Mouse (Mus musculus) hindbrain, embryonic 16.5 days (tissue): ENCODE measurements around the gene B4galt1. TPM values are rescaled to one million over a fixed set of nuclear protein-coding genes. Genes with fewer than 3 reads are reported as not detected.

Source experiments
- ATAC-seq: fragments of 200-750 bp; cut with Nextera tagmentation; 2 replicates; pipeline ENCODE4 v1.8.0; 2017; ENCODE audit warnings: moderate TSS enrichment, moderate library complexity
- H3K27ac ChIP-seq: fragments of 300-500 bp; sonication (generic); 2 replicates; pipeline ENCODE4 v1.5.1; 2014; ENCODE audit warnings: low read depth, mild to moderate bottlenecking, control low read depth, low read length, moderate library complexity
- H3K27me3 ChIP-seq: fragments of 300-500 bp; sonication (generic); replicated peaks from 2 replicates; pipeline ENCODE4 v1.6.1; 2014; ENCODE audit warnings: low read length; ENCODE audit not compliant: control insufficient read depth, insufficient read depth
- H3K36me3 ChIP-seq: fragments of 300-500 bp; sonication (generic); 2 replicates; pipeline ENCODE4 v1.6.1; 2014; ENCODE audit warnings: mild to moderate bottlenecking, low read length, moderate library complexity, mixed read lengths; ENCODE audit not compliant: control insufficient read depth, insufficient read depth
- H3K4me1 ChIP-seq: fragments of 300-500 bp; sonication (generic); 2 replicates; pipeline ENCODE4 v1.6.1; 2014; ENCODE audit warnings: low read depth, low read length; ENCODE audit not compliant: control insufficient read depth, insufficient read depth
- H3K4me2 ChIP-seq: fragments of 300-500 bp; sonication (generic); 2 replicates; pipeline ENCODE4 v1.6.1; 2014; ENCODE audit warnings: mild to moderate bottlenecking, low read length, control low read depth, moderate library complexity
- H3K4me3 ChIP-seq: fragments of 300-500 bp; sonication (generic); 2 replicates; pipeline ENCODE4 v1.5.1; 2014; ENCODE audit warnings: mild to moderate bottlenecking, low read length, control low read depth, moderate library complexity
- H3K9ac ChIP-seq: fragments of 300-500 bp; sonication (generic); 2 replicates; pipeline ENCODE4 v1.6.1; 2014; ENCODE audit warnings: low read depth, mild to moderate bottlenecking, control low read depth, low read length, moderate library complexity
- H3K9me3 ChIP-seq: fragments of 300-500 bp; sonication (generic); 2 replicates; pipeline ENCODE4 v1.6.1; 2014; ENCODE audit warnings: mild to moderate bottlenecking, low read length, moderate library complexity; ENCODE audit not compliant: control insufficient read depth
- WGBS: fragments of 180-500 bp; shearing (Covaris S2); extraction: QIAGEN DNeasy Blood & Tissue Kit; methylation state at CpG from one replicate; pipeline ENCODE4 v1.1.7; 2014; 5-methylcytosine and 5-hydroxymethylcytosine counted together
- polyA plus RNA-seq: library from polyadenylated mRNA; unstranded; fragments of >200 nt; fragmentation: Nextera tagmentation; extraction: Ambion mirVana; gene quantifications from 2 replicates; pipeline ENCODE4 v1.2.1, GENCODE M21; 2015

Gene B4galt1
- polyA plus RNA-seq, 1 experiment from 2014 or later = 6.6 TPM

- H3K27ac ChIP-seq = no peak overlapping the region
- no peak for ATAC-seq
- no peaks in the 10 kb centered on the region for H3K4me1 ChIP-seq
- H3K9me3 ChIP-seq = no peaks in the 10 kb centered on the region
- no peak overlapping the region for H3K4me3 ChIP-seq
- H3K27me3 ChIP-seq = no peaks in the 10 kb centered on the region
- 70% methylated on average over 3 of the region's 3 CpGs for WGBS
- H3K4me2 ChIP-seq = no peak overlapping the region
- H3K36me3 ChIP-seq = no peaks in the 10 kb centered on the region
- H3K9ac ChIP-seq = no peak overlapping the region
Observed at GRCm38 (mm10) chr4:40889252-40889651, 35.4 kb upstream of the B4galt1 start.

DNA sequence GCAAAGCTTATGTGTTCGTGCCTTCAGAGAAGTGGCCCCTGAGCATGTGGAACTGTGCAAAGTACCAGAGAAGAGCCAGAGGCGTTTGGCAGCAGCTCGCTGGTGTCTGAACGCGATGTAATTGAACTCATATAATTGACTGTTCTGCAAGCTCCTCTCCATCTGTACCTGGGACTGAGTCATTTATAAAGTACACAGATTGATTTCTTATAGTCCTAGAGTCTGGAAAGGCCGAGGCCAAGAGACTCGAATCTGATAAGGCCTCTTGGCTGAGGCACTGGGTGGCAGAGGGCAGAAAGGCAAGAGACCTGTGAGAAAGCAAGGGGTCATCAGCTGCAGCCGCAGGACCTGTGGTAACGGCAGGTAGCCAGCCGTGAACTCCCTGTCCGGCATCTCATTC is 35.0 kb upstream of the B4galt1 start:
- 85% methylated on average over 11 of the region's 11 CpGs for WGBS
- Histone ChIP-seq H3K4me2 (no peak overlapping the region), H3K9ac (no peak overlapping the region), H3K36me3 (no peaks in the 10 kb centered on the region), H3K27me3 (no peaks in the 10 kb centered on the region), H3K4me3 (no peak overlapping the region), H3K9me3 (no peaks in the 10 kb centered on the region), H3K27ac (no peak overlapping the region), H3K4me1 (no peaks in the 10 kb centered on the region)
- ATAC-seq = no peak

GRCm38 (mm10) chr4:40885883-40886282 is 32.1 kb upstream of the B4galt1 start:
- H3K36me3 ChIP-seq = no peaks in the 10 kb centered on the region
- H3K4me3 ChIP-seq = no peak overlapping the region
- H3K9ac ChIP-seq = no peak overlapping the region
- 77% methylated on average over 4 of the region's 4 CpGs for WGBS
- no peaks in the 10 kb centered on the region for H3K9me3 ChIP-seq
- ATAC-seq = no peak
- H3K27me3 ChIP-seq = no peaks in the 10 kb centered on the region
- no peaks in the 10 kb centered on the region for H3K4me1 ChIP-seq
- H3K27ac ChIP-seq = no peak overlapping the region
- H3K4me2 ChIP-seq = no peak overlapping the region

- ATAC-seq = no peak
- Histone ChIP-seq H3K4me1 (no peaks in the 10 kb centered on the region), H3K36me3 (no peaks in the 10 kb centered on the region), H3K27me3 (no peaks in the 10 kb centered on the region), H3K27ac (no peak overlapping the region), H3K4me2 (no peak overlapping the region), H3K9me3 (no peaks in the 10 kb centered on the region), H3K4me3 (no peak overlapping the region), H3K9ac (no peak overlapping the region)
- 86% methylated on average over 2 of the region's 2 CpGs for WGBS
Observed at GRCm38 (mm10) chr4:40885166-40885525, 31.3 kb upstream of the B4galt1 start.

- 90% methylated on average over 12 of the region's 12 CpGs for WGBS
Observed at GRCm38 (mm10) chr4:40884282-40885165, 30.7 kb upstream of the B4galt1 start.

DNA sequence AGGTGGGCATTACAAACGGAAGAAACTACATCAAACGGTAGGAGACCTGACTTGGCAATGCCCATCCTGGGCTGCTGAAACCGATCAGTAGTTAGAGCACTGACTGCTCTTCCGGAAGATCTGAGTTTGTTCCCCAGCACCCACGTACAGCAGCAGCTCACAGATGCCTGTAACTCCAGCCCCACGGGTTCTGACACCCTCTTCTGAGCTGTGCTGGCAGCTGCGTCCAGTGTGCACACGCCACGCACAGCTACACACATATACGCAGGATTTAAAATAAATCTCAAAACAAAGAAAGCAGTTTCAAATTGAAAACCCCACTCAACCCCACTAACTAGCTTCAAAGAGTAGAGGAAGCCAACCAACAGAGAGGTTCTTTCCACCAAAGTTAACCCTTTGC is 29.4 kb upstream of the B4galt1 start:
- 87% methylated on average over 10 of the region's 10 CpGs for WGBS
- no peak overlapping the region for H3K4me2 ChIP-seq
- no peak overlapping the region for H3K9ac ChIP-seq
- ATAC-seq = no peak
- no peak overlapping the region for H3K27ac ChIP-seq
- H3K4me3 ChIP-seq = no peak overlapping the region
- no peaks in the 10 kb centered on the region for H3K4me1 ChIP-seq
- H3K27me3 ChIP-seq = no peaks in the 10 kb centered on the region
- H3K9me3 ChIP-seq = no peaks in the 10 kb centered on the region
- no peaks in the 10 kb centered on the region for H3K36me3 ChIP-seq

More at GRCm38 (mm10) chr4:40884282-40885165, 30.7 kb upstream of the B4galt1 start:
- no peaks in the 10 kb centered on the region for H3K27me3 ChIP-seq
- H3K9me3 ChIP-seq = no peaks in the 10 kb centered on the region
- H3K27ac ChIP-seq = no peak overlapping the region
- ATAC-seq = no peak
- no peaks in the 10 kb centered on the region for H3K4me1 ChIP-seq
- H3K4me3 ChIP-seq = no peak overlapping the region
- H3K36me3 ChIP-seq = no peaks in the 10 kb centered on the region
- H3K9ac ChIP-seq = no peak overlapping the region
- no peak overlapping the region for H3K4me2 ChIP-seq

GRCm38 (mm10) chr4:40877528-40877927 is 23.7 kb upstream of the B4galt1 start:
- Histone ChIP-seq H3K4me2 (no peak overlapping the region), H3K9me3 (no peaks in the 10 kb centered on the region), H3K27ac (no peak overlapping the region), H3K4me1 (peaks cover 13% of the 10 kb centered on the region), H3K4me3 (no peak overlapping the region), H3K36me3 (no peaks in the 10 kb centered on the region), H3K27me3 (no peaks in the 10 kb centered on the region), H3K9ac (no peak overlapping the region)
- no peak for ATAC-seq
- WGBS = 85% methylated on average over 5 of the region's 5 CpGs

DNA sequence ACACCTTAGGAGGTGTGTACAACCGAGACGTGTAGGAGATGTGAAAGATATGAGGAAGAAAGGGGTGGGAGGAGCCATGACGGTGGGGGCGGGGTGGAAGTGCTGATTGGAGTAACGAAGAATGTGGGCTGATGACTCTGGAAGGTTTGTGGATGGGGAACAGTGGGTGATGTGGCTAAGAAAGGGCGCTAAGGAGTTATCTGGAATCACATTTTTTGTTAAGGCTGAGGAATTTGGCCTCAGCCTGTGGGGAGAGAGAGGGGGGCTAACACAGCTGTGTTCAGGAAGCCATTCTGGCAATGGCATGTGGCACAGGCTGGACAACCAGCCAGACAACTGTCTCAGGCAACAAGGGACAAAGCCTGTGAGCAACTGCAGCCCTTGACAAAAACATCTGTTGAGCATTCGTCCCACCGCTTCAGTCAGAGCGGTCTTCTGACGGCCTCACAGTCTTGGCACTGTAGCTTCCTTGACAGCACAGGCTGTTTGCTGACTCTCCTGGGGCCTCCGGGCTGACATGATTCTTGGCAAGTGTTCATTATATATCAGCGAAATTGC is 23.1 kb upstream of the B4galt1 start:
- H3K4me1 ChIP-seq = peaks cover 13% of the 10 kb centered on the region
- no peaks in the 10 kb centered on the region for H3K27me3 ChIP-seq
- WGBS = 35% methylated on average over 12 of the region's 12 CpGs
- H3K27ac ChIP-seq = peak overlapping the region; percentile 44; the same call in 1 of the 2 replicates
- no peaks in the 10 kb centered on the region for H3K36me3 ChIP-seq
- peak overlapping the region; percentile 3 for H3K4me2 ChIP-seq
- no peak overlapping the region for H3K9ac ChIP-seq
- ATAC-seq = peak; percentile 74
- H3K4me3 ChIP-seq = no peak overlapping the region
- no peaks in the 10 kb centered on the region for H3K9me3 ChIP-seq

- no peaks in the 10 kb centered on the region for H3K27me3 ChIP-seq
- peaks cover 13% of the 10 kb centered on the region for H3K4me1 ChIP-seq
- no peaks in the 10 kb centered on the region for H3K36me3 ChIP-seq
- no peak overlapping the region for H3K4me2 ChIP-seq
- no peak overlapping the region for H3K27ac ChIP-seq
- no peaks in the 10 kb centered on the region for H3K9me3 ChIP-seq
- H3K4me3 ChIP-seq = no peak overlapping the region
- no peak overlapping the region for H3K9ac ChIP-seq
- peak; percentile 32; the same call in 1 of the 2 replicates for ATAC-seq
- 85% methylated on average over 20 of the region's 20 CpGs for WGBS
Observed at GRCm38 (mm10) chr4:40875842-40876241, 22.0 kb upstream of the B4galt1 start.
